Mouse (Mus musculus) hindbrain, embryonic 12.5 days (tissue): Measurements from ENCODE around the gene Wnt5b. TPM values are rescaled to one million over a fixed set of nuclear protein-coding genes. Genes with fewer than 3 reads are reported as not detected.

Source experiments
- ATAC-seq: fragments of 200-750 bp; cut with Nextera tagmentation; 2 replicates; pipeline ENCODE4 v1.8.0; 2017; ENCODE audit warnings: moderate TSS enrichment; ENCODE audit not compliant: low FRiP score
- H3K27ac ChIP-seq: fragments of 300-500 bp; sonication (generic); 2 replicates; pipeline ENCODE4 v1.5.1; 2016; ENCODE audit warnings: mild to moderate bottlenecking
- H3K27me3 ChIP-seq: fragments of 300-500 bp; sonication (generic); 2 replicates; pipeline ENCODE4 v1.6.1; 2016; ENCODE audit warnings: mild to moderate bottlenecking
- H3K36me3 ChIP-seq: fragments of 300-500 bp; sonication (generic); 2 replicates; pipeline ENCODE4 v1.6.1; 2016; ENCODE audit warnings: mild to moderate bottlenecking
- H3K4me1 ChIP-seq: fragments of 300-500 bp; sonication (generic); 2 replicates; pipeline ENCODE4 v1.6.1; 2016
- H3K4me2 ChIP-seq: fragments of 300-500 bp; sonication (generic); replicated peaks from 2 replicates; pipeline ENCODE4 v1.6.1; 2016; ENCODE audit warnings: mild to moderate bottlenecking
- H3K4me3 ChIP-seq: fragments of 300-500 bp; sonication (generic); 2 replicates; pipeline ENCODE4 v1.5.1; 2016; ENCODE audit warnings: mild to moderate bottlenecking
- H3K9ac ChIP-seq: fragments of 300-500 bp; sonication (generic); 2 replicates; pipeline ENCODE4 v1.6.1; 2016; ENCODE audit warnings: mild to moderate bottlenecking, moderate library complexity
- H3K9me3 ChIP-seq: fragments of 300-500 bp; sonication (generic); replicated peaks from 2 replicates; pipeline ENCODE4 v1.6.1; 2016; ENCODE audit warnings: mild to moderate bottlenecking
- WGBS: fragments of 180-500 bp; shearing (Covaris S2); methylation state at CpG from one replicate; pipeline ENCODE4 v1.1.7; 2016; 5-methylcytosine and 5-hydroxymethylcytosine counted together
- polyA plus RNA-seq: library from polyadenylated mRNA; unstranded; fragments of >200 nt; fragmentation: Nextera tagmentation; extraction: Ambion mirVana; gene quantifications from 2 replicates; pipeline ENCODE4 v1.2.1, GENCODE M21; 2016

The Wnt5b gene
- polyA plus RNA-seq, 1 experiment from 2014 or later: 9.9 TPM

DNA sequence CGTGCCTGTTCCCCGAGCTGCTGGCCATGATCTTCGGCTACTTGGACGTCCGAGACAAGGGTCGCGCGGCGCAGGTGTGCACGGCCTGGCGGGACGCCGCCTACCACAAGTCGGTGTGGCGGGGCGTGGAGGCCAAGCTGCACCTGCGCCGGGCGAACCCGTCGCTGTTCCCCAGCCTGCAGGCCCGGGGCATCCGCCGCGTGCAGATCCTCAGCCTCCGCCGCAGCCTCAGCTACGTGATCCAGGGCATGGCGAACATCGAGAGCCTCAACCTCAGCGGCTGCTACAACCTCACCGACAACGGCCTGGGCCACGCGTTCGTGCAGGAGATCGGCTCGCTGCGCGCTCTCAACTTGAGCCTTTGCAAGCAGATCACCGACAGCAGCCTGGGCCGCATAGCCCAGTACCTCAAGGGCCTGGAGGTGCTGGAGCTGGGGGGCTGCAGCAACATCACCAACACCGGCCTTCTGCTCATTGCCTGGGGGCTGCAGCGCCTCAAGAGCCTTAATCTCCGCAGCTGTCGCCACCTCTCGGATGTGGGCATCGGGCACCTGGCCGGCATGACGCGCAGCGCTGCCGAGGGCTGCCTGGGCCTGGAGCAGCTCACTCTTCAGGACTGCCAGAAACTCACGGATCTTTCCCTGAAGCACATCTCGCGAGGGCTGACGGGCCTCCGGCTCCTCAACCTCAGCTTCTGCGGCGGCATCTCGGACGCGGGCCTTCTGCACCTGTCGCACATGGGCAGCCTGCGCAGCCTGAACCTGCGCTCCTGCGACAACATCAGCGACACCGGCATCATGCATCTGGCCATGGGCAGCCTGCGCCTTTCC is 64.1 kb downstream of the Wnt5b start:
- under 1% methylated on average over 66 of the region's 70 CpGs for WGBS
- H3K36me3 ChIP-seq: peaks cover 16% of the 10 kb centered on the region
- peak; percentile 30 for ATAC-seq
- peaks cover 42% of the 10 kb centered on the region for H3K4me1 ChIP-seq
- H3K9ac ChIP-seq: peak overlapping the region; percentile 94
- peak overlapping the region; percentile 99 for H3K4me2 ChIP-seq
- no peaks in the 10 kb centered on the region for H3K9me3 ChIP-seq
- H3K27me3 ChIP-seq: no peaks in the 10 kb centered on the region
- peak overlapping the region; percentile 99 for H3K27ac ChIP-seq
- peak overlapping the region; percentile 95 for H3K4me3 ChIP-seq

DNA sequence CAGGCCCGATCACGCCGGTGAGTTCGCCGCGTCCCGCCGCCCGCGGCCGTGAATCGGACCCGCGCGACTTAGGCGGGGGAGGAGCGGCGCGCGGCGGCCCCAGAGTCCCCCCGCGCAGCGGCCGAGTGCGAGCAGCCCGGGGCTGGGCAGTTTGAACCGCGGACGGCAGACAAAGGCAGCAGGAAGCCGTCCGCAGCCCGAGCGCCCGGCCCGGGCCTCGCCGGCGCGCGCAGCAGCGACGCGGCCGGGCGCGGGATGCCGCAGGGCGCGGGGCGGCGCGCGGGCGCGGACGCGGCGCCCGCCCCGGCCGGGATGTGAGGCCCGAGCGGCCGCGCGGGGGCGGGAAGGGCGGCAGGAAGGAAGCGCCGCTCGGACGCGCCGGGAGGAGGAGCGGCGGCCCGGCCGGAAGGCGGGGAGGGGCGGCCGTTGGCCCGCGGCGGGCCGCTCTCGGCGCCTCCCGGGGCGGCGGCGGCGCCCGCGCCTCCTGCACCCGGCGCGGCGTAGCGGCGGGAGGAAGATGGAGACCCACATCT is 64.7 kb downstream of the Wnt5b start, which contains the start of gene Fbxl14:
TSS of gene Fbxl14 (plus strand) at position 326 of the 533 bp plus-strand sequence.
- Histone ChIP-seq H3K4me1 (peaks cover 38% of the 10 kb centered on the region), H3K9ac (peak within 1 kb of the TSS; percentile 94), H3K4me3 (peak within 1 kb of the TSS; percentile 95), H3K27me3 (no peaks in the 10 kb centered on the region), H3K4me2 (peak within 1 kb of the TSS; percentile 99), H3K27ac (peak within 1 kb of the TSS; percentile 99), H3K9me3 (no peaks in the 10 kb centered on the region), H3K36me3 (peaks cover 12% of the 10 kb centered on the region)
- peak; percentile 86 for ATAC-seq
- WGBS: 1% methylated on average over 57 of the region's 101 CpGs

DNA sequence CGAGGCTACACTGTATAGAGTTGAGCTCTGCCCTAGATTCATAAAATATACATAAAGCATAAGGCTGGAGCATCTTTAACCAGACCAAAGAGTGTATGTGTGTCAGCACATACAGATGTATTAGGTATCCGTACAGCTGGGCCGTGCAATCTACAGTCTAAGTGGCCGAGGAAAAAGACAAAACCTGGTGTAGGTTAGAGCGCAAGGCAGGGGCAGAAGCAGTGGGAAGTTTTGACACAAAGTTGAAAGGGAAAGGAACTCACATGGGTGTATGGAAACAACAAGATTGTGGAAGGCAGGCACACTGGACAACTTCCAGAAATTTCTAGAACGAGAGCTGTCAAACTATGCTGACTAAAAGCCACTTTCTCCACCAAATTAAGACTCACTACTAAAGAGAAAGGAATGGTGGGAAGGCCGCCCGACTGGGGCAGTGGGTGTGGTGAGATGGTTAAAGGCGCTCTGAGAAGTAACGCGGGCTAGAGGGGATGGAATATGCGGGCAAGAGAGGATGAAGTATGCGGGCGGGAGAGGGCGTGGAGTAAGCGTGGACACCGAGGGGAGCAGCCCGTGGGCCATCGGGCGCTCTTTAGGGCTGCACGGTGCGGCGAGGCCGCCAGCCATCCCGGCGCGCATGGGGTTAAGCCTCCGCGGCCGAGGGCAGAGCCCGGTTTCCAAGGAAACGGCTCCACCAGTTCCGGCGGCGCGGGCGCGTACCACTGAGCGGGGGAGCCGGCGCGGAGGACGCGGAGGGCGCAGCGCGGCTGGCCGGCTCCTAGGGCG is 65.4 kb downstream of the Wnt5b start:
- no peaks in the 10 kb centered on the region for H3K27me3 ChIP-seq
- H3K27ac ChIP-seq: peak overlapping the region; percentile 99
- H3K9me3 ChIP-seq: no peaks in the 10 kb centered on the region
- peaks cover 7% of the 10 kb centered on the region; the same call in 1 of the 2 replicates for H3K36me3 ChIP-seq
- peaks cover 31% of the 10 kb centered on the region for H3K4me1 ChIP-seq
- peak overlapping the region; percentile 99 for H3K4me2 ChIP-seq
- peak; percentile 92 for ATAC-seq
- WGBS: 1% methylated on average over 42 of the region's 49 CpGs
- peak overlapping the region; percentile 94 for H3K9ac ChIP-seq
- H3K4me3 ChIP-seq: peak overlapping the region; percentile 95

DNA sequence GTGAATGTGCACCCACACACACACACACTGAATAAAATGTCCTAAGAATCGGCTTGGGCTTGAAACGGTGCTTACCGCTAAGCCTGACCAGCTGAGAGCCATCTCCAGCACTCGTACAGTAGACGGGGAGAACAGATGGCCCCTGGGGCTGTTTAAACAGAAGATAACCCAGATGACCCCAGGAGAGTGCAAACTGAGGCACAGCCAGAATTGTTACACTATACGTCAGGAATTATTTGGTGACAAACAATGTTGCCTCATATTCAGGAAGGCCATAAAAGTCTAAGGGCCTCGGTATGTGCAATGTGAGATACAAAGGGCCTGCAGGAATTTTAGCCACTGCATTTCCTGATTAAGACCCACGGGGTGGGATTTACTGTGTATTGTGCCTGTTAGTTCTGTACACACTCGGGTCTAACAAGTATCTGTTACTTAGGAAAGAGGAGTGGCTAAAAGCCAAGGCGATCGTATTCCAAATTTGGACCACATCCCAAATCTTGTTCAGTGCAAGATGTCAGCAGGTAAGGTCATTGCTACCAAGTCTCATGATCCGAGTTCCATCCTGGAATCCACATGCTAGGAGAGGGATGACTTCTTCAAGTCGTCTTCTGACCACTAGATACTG is 66.3 kb downstream of the Wnt5b start:
- Histone ChIP-seq H3K4me3 (no peak overlapping the region), H3K9me3 (no peaks in the 10 kb centered on the region), H3K4me2 (no peak overlapping the region; the same call in 1 of the 2 replicates), H3K9ac (no peak overlapping the region), H3K36me3 (no peaks in the 10 kb centered on the region), H3K4me1 (peaks cover 21% of the 10 kb centered on the region), H3K27me3 (no peaks in the 10 kb centered on the region), H3K27ac (no peak overlapping the region)
- WGBS: 60% methylated on average over 13 of the region's 13 CpGs
- no peak for ATAC-seq

DNA sequence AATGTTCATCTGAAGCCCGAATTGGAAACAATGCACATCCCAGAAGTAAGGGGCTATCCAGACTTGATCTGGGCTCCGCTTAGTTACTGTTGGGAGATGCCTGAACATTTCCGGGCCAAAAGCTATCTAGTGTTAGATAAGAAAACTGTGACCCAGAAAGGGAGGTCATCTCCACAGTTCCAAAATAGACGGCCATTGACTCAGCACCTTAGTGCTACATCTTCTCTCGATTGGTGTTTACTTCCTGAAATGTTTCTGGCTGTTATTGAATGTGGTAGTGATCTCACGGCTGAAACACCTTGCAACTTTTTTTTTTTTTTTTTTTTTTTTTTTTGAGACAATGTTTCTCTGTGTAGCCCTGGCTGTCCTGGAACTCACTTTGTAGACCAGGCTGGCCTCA is 68.2 kb downstream of the Wnt5b start:
- Histone ChIP-seq H3K4me3 (no peak overlapping the region), H3K4me2 (no peak overlapping the region), H3K36me3 (no peaks in the 10 kb centered on the region), H3K27me3 (no peaks in the 10 kb centered on the region), H3K9ac (no peak overlapping the region), H3K27ac (no peak overlapping the region), H3K9me3 (no peaks in the 10 kb centered on the region), H3K4me1 (peaks cover 14% of the 10 kb centered on the region)
- WGBS: 90% methylated on average over 6 of the region's 6 CpGs
- ATAC-seq: no peak

DNA sequence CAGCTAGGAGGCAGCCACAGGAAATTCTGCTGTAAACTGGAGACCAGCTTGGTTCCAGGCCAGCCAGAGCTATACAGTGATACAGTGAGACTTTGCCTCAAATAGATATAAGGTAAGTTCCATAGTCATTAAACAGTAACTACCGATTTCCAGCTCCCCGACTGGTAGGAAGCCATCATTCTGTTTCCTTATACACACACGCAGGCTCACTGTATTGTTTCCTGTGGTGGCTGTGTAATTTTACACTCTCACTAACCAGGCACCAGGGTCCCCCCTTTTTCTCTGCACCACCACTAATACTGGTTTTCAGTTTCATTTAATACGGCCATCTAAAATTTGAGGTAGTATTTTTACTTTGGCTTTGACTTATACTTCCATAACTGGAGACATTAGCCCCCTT is 70.2 kb downstream of the Wnt5b start:
- WGBS: 86% methylated on average over 4 of the region's 4 CpGs
- Histone ChIP-seq H3K36me3 (no peaks in the 10 kb centered on the region), H3K4me3 (no peak overlapping the region), H3K4me2 (no peak overlapping the region), H3K27me3 (no peaks in the 10 kb centered on the region), H3K9ac (no peak overlapping the region), H3K9me3 (no peaks in the 10 kb centered on the region), H3K27ac (no peak overlapping the region), H3K4me1 (peaks cover 14% of the 10 kb centered on the region)
- no peak for ATAC-seq

DNA sequence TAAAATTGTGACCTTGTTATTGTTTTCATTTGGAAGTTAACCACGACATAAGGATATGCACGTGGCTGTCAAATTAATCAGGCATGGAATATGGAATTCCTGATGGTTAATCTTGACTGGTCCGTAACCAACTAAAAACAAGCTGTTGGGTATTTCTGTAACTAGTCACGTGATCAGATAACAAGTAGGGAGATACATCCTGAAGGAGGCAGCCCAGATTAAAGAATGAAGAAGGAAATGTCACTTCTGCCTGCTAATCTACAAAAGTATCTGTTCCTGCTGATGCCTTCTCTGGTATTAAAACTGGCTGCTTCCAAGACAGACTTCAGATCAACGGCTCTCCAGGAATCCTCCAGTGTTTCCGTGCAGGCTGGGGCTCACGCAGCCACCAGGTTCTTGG is 70.7 kb downstream of the Wnt5b start:
- ATAC-seq: no peak
- H3K4me2 ChIP-seq: no peak overlapping the region
- no peaks in the 10 kb centered on the region for H3K36me3 ChIP-seq
- no peak overlapping the region for H3K9ac ChIP-seq
- H3K27ac ChIP-seq: no peak overlapping the region
- WGBS: 86% methylated on average over 7 of the region's 7 CpGs
- peaks cover 11% of the 10 kb centered on the region for H3K4me1 ChIP-seq
- H3K27me3 ChIP-seq: no peaks in the 10 kb centered on the region
- no peaks in the 10 kb centered on the region for H3K9me3 ChIP-seq
- no peak overlapping the region for H3K4me3 ChIP-seq

DNA sequence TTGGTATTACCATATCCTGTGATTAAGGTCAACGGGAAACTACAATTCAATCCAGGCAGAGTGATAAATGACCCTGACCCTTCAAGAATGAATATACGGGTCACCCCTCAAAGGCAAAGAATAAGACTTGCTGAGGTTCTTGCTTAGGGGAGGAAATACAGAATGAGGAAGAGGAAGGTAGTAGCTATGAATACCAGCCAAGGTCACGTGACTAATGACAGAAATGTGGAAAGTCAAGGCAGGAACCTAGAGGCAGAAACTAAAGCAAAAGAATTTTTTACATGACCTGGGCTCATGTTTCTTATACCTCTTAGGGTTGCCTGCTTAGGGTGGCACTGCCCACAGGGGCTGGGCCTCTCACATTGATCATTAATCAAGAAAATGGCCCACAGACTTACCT is 71.4 kb downstream of the Wnt5b start:
- 80% methylated on average over 3 of the region's 3 CpGs for WGBS
- no peak overlapping the region for H3K9ac ChIP-seq
- ATAC-seq: no peak

DNA sequence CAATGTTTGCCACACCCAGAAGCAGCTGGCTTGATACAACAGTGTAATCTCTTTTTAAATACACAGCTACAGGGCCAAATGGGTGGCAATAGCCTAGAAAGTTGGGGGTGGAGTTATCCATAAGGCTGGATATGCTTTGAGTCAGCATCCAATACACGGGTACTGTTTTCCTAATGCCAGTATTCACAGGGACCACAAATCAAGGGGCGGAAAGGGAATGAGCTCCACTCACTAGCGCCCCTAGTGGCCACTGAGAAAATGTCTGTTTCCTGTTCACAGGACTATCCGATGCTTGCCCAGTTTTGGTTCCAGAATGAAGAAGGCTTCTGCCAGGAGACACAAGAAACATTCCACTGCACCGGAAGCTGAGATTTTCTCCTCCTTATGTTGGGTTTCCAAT is 72.0 kb downstream of the Wnt5b start:
- no peaks in the 10 kb centered on the region for H3K36me3 ChIP-seq
- H3K27me3 ChIP-seq: no peaks in the 10 kb centered on the region
- no peak overlapping the region for H3K4me2 ChIP-seq
- H3K27ac ChIP-seq: no peak overlapping the region
- no peak overlapping the region for H3K9ac ChIP-seq
- H3K4me1 ChIP-seq: peaks cover 4% of the 10 kb centered on the region; the same call in 1 of the 2 replicates
- WGBS: 31% methylated on average over 5 of the region's 5 CpGs
- ATAC-seq: no peak
- H3K9me3 ChIP-seq: no peaks in the 10 kb centered on the region
- H3K4me3 ChIP-seq: no peak overlapping the region

More for the DNA sequence above, 71.4 kb downstream of the Wnt5b start:
- no peak overlapping the region for H3K4me2 ChIP-seq
- H3K27ac ChIP-seq: no peak overlapping the region
- no peaks in the 10 kb centered on the region for H3K27me3 ChIP-seq
- no peaks in the 10 kb centered on the region for H3K36me3 ChIP-seq
- H3K9me3 ChIP-seq: no peaks in the 10 kb centered on the region
- H3K4me1 ChIP-seq: peaks cover 3% of the 10 kb centered on the region
- H3K4me3 ChIP-seq: no peak overlapping the region

DNA sequence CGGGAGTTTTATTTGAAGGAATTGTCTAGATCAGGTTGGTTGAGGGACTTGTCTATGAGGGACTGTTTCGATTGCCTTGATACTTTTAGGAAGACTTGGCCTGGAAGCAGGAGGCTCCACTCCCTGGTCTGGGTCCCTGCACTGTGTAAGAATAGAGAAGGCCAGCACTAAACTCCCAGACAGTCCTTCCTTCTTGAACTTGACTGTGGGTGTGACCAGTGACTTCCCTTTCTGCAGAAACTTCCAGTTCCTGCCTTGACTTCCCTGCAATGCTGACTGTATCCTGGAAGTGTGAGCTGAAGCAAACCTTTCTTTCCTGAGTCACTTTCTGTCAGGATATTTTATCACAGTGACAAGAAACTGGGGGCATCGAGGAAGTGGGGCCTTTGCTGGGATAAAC is 73.4 kb downstream of the Wnt5b start:
- ATAC-seq: no peak
- Histone ChIP-seq H3K9me3 (no peaks in the 10 kb centered on the region), H3K4me2 (no peak overlapping the region), H3K36me3 (no peaks in the 10 kb centered on the region), H3K4me1 (peaks cover 4% of the 10 kb centered on the region; the same call in 1 of the 2 replicates), H3K4me3 (no peak overlapping the region), H3K27me3 (no peaks in the 10 kb centered on the region), H3K27ac (no peak overlapping the region), H3K9ac (no peak overlapping the region)
- 90% methylated on average over 3 of the region's 3 CpGs for WGBS

DNA sequence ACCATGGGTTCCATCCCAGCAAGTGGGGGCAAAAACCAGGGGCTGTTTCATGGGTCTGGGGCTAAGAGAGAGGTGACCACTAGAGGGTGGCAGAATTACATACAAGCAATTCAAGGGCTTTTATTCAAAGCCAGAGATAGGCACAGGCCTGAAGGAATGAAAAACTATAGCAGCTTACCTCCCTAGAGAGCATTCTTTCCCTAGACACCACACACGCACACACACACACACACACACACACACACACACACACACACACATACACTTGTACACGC is 76.4 kb downstream of the Wnt5b start:
- WGBS: 79% methylated on average over 2 of the region's 2 CpGs
- no peak overlapping the region for H3K27ac ChIP-seq
- H3K36me3 ChIP-seq: no peaks in the 10 kb centered on the region
- no peak overlapping the region for H3K4me2 ChIP-seq
- no peak for ATAC-seq
- H3K4me3 ChIP-seq: no peak overlapping the region
- H3K27me3 ChIP-seq: no peaks in the 10 kb centered on the region
- H3K9ac ChIP-seq: no peak overlapping the region
- no peaks in the 10 kb centered on the region for H3K9me3 ChIP-seq
- peaks cover 4% of the 10 kb centered on the region; the same call in 1 of the 2 replicates for H3K4me1 ChIP-seq
